Mouse (Mus musculus) macrophage (primary cell): ENCODE measurements at regions not wholly inside any gene's neighbourhood (a gene's known extent, or its start where the extent isn't known, plus 50 kb on each side); places are given as distances from the start of the nearest gene placed in this dataset.

Source experiments
- H3K27ac ChIP-seq: fragments of 350-480 bp; formaldehyde crosslinking; 2 replicates; pipeline ENCODE4 v1.9.0; 2021
- H3K36me3 ChIP-seq: fragments of 350-480 bp; formaldehyde crosslinking; 2 replicates; pipeline ENCODE4 v1.9.0; 2021; ENCODE audit errors: inconsistent target
- H3K4me3 ChIP-seq: fragments of 350-480 bp; formaldehyde crosslinking; 2 replicates; pipeline ENCODE4 v1.9.0; 2021; ENCODE audit errors: inconsistent target
- H3K79me2 ChIP-seq: fragments of 350-480 bp; formaldehyde crosslinking; 2 replicates; pipeline ENCODE4 v1.9.0; 2021; ENCODE audit errors: inconsistent target
- WGBS: methylation state at CpG from one replicate; pipeline ENCODE4 v1.1.7; 2026; ENCODE audit warnings: inconsistent platforms; ENCODE audit not compliant: missing documents; 5-methylcytosine and 5-hydroxymethylcytosine counted together

DNA sequence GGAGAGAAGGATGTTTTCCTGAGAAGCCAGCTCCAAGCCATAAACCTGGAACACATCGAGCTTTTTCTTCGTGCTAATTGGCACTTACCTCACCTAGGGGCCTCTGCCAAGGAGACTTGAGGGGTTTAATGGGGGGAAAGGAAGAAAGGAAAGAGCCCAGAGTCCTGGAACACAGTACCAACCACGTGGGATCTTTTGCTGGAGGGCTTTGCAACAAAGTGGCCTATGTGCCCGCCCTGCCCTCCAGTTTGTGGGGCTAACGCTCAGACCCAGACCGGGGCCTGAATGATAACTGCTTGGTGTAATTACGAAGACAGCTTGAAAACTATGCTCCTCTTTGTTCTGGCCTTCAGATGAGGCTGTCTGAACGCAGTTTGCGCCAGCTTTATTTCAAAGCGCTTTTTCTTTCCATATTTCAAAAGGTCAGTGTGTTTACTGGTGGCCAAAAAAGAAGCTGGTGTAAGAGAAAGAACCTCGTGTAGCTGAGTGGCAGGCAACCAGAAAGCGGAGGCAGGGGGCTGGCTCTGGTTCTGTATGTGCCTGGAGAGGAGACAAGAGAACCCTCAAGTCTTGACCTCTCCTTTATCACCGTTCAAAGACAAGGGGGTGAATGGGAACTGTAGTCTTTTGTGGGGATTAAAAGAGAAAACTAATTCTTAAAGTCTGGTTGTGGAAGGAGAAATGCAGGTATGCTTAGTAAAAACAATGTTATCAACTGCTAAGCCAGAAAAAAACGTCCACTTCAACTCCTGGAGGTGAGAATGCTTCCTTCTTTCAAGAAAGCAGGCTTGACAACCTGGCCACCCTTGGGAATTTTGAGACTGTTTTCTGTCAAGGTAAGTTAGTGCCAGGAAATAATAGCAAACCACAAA, 136.1 kb upstream of the Btg1 start:
- Histone ChIP-seq H3K79me2 (no peaks in the 10 kb centered on the region), H3K36me3 (no peaks in the 10 kb centered on the region)
- 70% methylated on average over 14 of the region's 14 CpGs for WGBS

DNA sequence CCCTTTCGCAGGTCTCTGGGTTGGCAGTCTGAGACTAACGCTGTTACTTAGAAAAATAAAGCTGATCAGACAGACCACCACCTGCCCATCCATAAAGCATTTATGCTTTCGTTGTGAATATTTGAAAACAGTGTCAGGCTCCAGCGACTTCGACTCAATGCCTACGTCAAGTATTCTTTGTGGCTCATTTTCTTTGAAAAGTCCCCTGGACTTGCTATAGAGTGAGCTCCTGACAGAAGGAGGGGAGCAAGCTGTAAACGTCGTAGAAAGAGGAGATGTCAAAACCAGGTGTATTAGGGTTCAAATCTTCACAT, 135.5 kb upstream of the Btg1 start:
- WGBS, result 34% methylated on average over 8 of the region's 8 CpGs

More for the DNA sequence above, 136.1 kb upstream of the Btg1 start:
- Histone ChIP-seq H3K4me3 (no peak overlapping the region), H3K27ac (no peak overlapping the region)

DNA sequence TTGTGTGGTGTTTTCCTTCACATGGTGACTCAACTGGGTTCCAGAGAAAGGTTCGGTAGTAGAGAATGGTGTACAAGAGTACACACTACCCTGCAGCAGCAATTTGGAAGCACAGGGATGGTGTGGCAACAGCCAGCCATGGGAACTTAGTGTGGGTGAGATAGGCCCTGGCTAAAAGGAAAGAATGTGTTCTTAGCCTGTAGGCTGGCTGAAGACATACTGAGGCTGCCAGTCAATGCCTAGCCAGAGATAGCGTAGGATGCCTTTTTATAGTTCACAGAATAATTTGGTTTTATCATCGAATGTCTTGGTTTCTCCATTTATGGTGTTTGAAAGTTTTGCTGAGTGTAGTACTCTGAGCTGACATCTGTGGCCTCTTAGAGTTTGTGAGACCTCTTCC, 130.1 kb upstream of the Btg1 start:
- WGBS, result 92% methylated on average over 3 of the region's 3 CpGs
- Histone ChIP-seq H3K36me3 (no peaks in the 10 kb centered on the region), H3K79me2 (no peaks in the 10 kb centered on the region), H3K27ac (no peak overlapping the region), H3K4me3 (no peak overlapping the region)

More for the DNA sequence above, 135.5 kb upstream of the Btg1 start:
- Histone ChIP-seq H3K36me3 (no peaks in the 10 kb centered on the region), H3K79me2 (no peaks in the 10 kb centered on the region), H3K27ac (no peak overlapping the region), H3K4me3 (no peak overlapping the region)

DNA sequence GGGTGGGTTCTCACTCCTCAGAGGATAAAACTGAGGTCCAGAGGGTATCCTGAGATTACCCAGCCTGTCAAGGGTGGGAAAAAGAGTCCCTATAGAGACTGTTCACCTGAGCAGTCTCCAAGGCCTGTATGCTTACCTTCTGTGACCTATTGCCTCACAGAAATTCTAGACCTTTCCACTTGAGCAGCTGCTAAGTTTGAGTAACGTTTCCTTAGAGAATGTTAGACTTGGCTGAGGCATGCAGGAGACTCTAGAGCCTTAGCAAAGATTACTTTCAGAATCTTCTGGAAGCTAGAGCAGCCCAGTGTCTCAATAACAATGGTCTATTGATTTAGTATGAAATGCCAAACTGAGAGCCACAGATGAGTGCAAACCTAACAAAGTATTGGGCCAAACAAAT, 123.1 kb upstream of the Btg1 start:
- no peaks in the 10 kb centered on the region for H3K36me3 ChIP-seq
- H3K4me3 ChIP-seq, result no peak overlapping the region
- H3K79me2 ChIP-seq, result no peaks in the 10 kb centered on the region
- no peak overlapping the region for H3K27ac ChIP-seq
- WGBS, result 85% methylated on average over 1 of the region's 1 CpGs

DNA sequence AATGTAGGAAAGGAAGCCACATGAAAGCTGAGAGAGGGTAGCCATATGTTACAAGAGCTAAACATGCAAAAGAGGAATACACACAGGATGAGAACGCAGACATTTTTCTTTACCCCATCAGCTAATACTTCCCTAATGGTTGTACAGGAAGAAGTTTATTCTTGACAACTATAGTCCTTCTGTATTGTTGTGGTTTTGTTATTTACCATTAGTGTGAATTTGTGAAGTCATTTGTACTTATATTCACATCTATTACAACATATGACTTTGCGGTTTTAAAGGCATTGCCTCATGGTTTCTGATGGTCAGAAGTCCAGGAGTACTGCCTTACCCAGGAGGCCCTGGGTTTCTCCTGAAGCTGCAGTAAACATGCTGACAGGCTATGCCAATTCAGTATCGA, 120.1 kb upstream of the Btg1 start:
- 75% methylated on average over 3 of the region's 3 CpGs for WGBS
- no peaks in the 10 kb centered on the region for H3K79me2 ChIP-seq
- H3K27ac ChIP-seq, result no peak overlapping the region
- no peaks in the 10 kb centered on the region for H3K36me3 ChIP-seq
- no peak overlapping the region for H3K4me3 ChIP-seq

DNA sequence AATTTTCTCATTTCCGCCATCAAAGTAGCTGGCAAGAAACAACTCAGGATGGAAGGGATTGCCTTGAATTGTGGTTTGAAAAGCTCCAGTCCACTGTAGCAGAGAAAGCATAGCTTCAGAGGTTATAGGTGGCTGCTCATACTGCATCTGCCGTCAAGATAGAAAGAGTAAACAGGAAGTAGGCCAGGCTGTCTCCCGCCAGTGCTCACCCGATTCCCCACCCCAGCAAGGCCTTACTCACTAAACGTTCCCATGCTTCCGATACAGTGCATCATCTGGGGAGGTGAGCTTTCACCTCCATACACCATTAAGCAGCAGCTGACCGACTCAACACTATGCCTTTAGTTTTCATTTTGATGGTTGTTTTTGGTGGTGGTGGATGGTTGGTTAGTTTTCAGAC, 119.3 kb upstream of the Btg1 start:
- no peak overlapping the region for H3K27ac ChIP-seq
- H3K36me3 ChIP-seq, result no peaks in the 10 kb centered on the region
- no peak overlapping the region for H3K4me3 ChIP-seq
- WGBS, result 89% methylated on average over 7 of the region's 7 CpGs
- no peaks in the 10 kb centered on the region for H3K79me2 ChIP-seq

DNA sequence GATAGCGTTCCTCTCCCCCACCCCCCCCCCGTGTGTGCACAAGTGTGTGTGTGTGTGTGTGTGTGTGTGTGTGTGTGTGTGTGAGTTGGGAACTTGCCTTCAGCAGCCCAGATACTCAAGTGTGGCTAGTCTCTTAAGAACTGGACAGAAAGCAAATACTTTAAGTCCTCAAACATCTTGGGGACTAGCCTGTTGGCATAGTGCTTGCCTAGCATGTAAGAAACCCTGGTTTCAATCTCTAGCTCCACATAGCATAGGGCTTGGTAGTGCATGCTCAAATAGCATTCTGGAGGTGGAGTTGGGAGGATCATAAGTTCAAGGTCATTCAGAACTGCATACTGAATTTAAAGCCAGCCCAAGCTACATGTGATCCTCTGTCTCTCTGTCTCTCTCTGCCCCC, 117.5 kb upstream of the Btg1 start:
- WGBS, result 92% methylated on average over 2 of the region's 2 CpGs
- no peak overlapping the region for H3K27ac ChIP-seq

DNA sequence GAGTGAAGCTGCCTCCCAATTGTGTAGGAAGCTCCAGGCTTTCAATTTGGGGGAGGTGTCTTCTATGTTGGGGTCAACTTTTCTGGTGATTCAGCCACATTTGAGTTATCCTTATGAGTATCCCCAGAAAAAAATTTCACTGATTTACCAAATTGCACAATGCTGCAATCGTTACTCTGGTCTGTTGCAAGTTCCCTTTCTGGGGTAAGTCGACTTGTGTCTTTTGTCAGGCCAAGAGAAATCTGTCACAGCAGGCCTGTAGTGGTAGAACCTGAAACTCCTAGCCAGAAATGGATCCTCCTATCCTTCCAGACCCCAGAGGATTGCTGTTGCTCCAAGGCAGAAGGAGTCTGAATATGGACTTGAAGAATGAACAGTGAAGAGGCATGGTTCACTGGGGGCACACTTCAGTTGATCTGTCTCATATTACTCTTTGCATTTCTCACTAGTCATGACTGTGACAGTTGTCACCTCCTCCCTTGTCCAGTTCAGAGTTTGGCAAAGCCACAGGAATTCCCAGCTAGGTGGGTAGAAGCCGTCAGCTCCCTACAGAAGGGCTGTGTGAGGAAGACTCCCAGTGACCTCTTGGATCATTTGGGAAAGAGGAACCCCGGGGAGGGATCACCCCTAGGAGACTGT, 114.6 kb upstream of the Btg1 start:
- H3K36me3 ChIP-seq, result no peaks in the 10 kb centered on the region
- peak overlapping the region; percentile 54 for H3K27ac ChIP-seq
- no peak overlapping the region for H3K4me3 ChIP-seq
- H3K79me2 ChIP-seq, result no peaks in the 10 kb centered on the region
- 39% methylated on average over 4 of the region's 4 CpGs for WGBS

More for the DNA sequence above, 117.5 kb upstream of the Btg1 start:
- Histone ChIP-seq H3K79me2 (no peaks in the 10 kb centered on the region), H3K36me3 (no peaks in the 10 kb centered on the region), H3K4me3 (no peak overlapping the region)

DNA sequence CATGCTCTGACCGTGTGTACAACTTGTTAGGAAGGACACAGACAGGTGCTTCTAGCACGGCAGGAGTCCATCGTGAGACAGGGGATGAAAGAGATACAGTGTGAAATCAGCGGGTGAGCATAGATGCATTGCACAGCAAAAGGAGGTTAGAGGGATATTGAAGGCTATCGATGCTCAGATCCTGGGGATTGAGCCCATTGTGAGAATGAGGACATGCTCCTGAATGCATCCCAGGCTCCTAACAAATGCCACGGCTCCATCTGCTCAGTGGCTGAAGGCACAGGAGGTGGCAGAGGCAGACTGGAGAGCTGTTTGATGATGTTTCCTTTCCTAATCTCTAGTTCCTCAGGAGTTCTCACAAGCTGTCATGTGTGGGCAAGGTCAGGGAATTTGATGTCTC, 114.1 kb upstream of the Btg1 start:
- WGBS, result 96% methylated on average over 6 of the region's 6 CpGs
- no peaks in the 10 kb centered on the region for H3K36me3 ChIP-seq
- H3K4me3 ChIP-seq, result no peak overlapping the region
- peak overlapping the region; percentile 54 for H3K27ac ChIP-seq
- no peaks in the 10 kb centered on the region for H3K79me2 ChIP-seq

DNA sequence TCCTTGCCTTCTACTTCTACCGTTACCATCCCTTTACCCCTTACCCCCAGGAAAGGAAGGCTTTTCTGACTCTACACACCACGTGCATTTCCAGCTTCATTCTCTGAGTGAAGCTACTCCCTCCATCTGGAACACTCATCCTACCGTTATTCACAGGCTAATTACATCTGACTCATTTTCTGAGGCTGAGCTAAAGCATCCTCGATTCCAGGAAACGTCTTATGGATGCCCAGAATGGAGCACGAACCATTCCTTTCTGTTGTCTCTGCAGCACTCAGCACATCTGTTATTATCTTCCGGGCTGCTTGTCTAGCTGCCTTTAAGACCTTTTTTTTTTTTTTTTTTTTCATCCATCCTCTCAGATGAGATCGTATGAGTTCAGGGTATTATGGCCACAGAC, 112.5 kb upstream of the Btg1 start:
- no peaks in the 10 kb centered on the region for H3K36me3 ChIP-seq
- H3K27ac ChIP-seq, result no peak overlapping the region
- H3K4me3 ChIP-seq, result no peak overlapping the region
- 95% methylated on average over 8 of the region's 8 CpGs for WGBS
- H3K79me2 ChIP-seq, result no peaks in the 10 kb centered on the region

DNA sequence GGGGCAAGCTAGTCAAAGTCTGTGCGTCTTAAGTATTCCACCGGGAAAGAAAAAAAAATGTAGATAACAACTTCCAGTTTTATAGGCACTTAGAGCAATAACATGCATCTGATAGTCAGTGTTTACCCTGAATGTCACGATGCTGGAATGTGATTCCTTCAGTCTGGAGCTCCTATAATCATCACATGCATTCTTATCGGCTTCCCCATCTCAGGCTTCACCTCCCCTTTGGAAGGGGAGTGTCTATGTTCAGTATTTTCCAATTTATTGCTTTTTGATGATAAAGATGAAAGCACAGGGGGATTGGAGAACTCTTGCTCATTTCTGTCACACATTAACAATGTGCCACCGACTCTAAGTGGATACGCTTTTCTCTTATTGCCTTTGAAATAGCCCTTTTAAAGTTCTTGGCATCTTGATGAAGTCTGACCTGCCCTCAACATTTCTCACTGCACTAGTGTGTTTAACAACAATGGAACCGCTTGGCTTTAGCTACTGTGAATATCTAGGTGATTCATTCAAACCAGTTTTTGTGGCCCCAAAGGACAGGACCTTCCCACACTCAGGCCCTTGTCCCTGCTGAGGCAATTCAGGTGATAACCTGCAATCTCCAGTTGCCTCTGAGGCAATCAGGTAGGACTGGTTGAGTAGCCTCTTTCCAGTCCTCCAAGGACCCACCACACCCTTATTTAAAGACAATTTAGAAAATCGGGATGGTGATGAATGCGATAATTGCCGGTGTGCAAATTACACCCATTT, 101.5 kb upstream of the Btg1 start:
- Histone ChIP-seq H3K4me3 (no peak overlapping the region), H3K36me3 (no peaks in the 10 kb centered on the region), H3K27ac (no peak overlapping the region), H3K79me2 (no peaks in the 10 kb centered on the region)
- 94% methylated on average over 10 of the region's 10 CpGs for WGBS

DNA sequence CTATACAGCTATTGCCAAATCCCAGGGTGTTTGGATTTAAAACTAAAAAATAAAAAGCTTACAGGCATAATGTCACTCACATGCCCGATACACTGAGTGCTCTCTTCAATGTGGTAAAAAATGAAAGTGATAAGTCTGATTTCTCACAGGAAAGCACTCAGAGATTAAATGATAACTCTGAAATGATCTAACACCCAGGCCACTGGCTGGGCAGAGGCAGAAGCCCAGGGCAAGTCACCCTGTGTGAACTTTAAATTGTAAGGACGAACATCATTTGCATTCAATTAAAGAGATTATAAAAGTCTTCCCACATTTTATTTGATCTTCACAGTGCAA, 100.9 kb upstream of the Btg1 start:
- Histone ChIP-seq H3K79me2 (no peaks in the 10 kb centered on the region), H3K27ac (no peak overlapping the region), H3K36me3 (no peaks in the 10 kb centered on the region), H3K4me3 (no peak overlapping the region)
- 84% methylated on average over 2 of the region's 2 CpGs for WGBS

DNA sequence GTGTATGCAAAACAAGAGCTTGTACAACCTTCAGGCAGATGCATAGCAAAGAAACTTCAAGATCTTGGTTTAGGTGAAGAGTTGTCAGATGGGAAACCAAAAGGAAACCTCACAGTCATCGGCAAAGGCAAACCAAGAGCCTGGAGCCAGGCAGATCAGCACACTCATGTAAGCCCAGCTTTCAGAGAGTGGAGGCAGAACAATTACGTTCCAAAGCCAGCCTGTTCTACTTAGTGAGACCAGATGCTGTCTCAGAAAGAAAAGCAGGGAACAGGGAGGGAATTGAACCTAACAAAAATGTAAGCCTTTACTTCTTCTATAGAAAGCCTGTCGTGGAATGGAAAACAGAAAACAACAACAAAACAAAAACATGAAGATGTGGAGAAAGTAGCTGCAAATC, 97.4 kb upstream of the Btg1 start:
- no peaks in the 10 kb centered on the region for H3K79me2 ChIP-seq
- H3K36me3 ChIP-seq, result no peaks in the 10 kb centered on the region
- H3K4me3 ChIP-seq, result no peak overlapping the region
- WGBS, result 48% methylated on average over 3 of the region's 3 CpGs
- H3K27ac ChIP-seq, result no peak overlapping the region

DNA sequence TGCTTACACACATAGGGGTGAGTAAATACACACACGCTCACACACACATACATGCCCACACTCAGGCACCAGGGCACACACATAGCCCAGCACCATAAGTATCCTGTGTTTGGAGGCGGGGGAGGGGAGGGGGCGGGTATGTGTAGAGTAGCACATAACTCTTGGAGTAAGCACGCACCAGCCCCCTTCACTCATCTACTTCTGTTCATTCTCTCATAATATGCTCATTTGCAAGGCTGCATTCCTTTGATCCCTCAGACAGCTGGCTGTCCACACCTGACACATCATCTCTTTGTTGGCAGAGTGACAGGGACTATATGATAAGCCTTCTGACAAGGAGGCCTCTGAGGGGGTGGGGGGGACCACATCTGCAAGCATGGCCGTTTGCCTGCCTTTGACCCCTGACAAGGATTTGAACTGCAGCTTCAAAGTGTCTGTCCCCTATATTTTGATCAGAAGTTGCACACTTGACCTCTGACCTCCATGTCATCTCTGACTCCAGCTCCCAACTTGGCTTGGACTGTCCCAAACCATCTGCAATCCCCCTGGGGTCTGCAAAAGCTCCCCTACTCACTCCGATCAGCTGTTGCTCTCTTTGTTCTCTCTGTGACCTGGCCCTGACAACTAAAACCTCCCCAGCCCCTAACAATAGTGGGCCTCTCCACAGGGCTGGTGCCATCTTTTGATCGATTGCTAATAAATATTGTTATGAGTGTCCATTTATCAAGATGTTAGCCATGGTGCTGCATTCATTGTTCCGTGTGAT, 95.6 kb upstream of the Btg1 start:
- WGBS, result 91% methylated on average over 8 of the region's 8 CpGs
- Histone ChIP-seq H3K79me2 (no peaks in the 10 kb centered on the region), H3K27ac (no peak overlapping the region), H3K4me3 (no peak overlapping the region), H3K36me3 (no peaks in the 10 kb centered on the region)
